18 mouse cellular contexts compared by ENCODE assay signal in genomic region chr7:38191146-38191545, GRCm38 (mm10). TPM values are rescaled to one million over a fixed set of nuclear protein-coding genes. Genes with fewer than 3 reads are reported as not detected.
DNase-seq lines count a peak whose midpoint lies in the region; ATAC-seq lines count a peak whose summit lies in the region.
"Had no signal": no experiment of that assay in that cellular context is flagged by ENCODE, and none has a peak within 500 bp of the region (broad histone marks: within the 10 kb centered on the region; RNA-seq: fewer than 3 reads in every experiment).

No protein-coding gene starts in this region.

- ATAC-seq in embryonic facial prominence, embryonic 12.5 days (ENCODE audit: insufficient number of reproducible peaks, insufficient read depth, low FRiP score, low TSS enrichment) = peak; percentile 49; the same call in 1 of the 2 replicates
- no peak for ATAC-seq in liver, embryonic 12.5 days
- ATAC-seq: forebrain, embryonic 16.5 days; hindbrain, embryonic 16.5 days; inflammation-experienced regulatory T-cells, adult 6 months had no signal

- WGBS in embryonic facial prominence, embryonic 12.5 days = 58% methylated on average over 8 of the region's 8 CpGs
- 61% methylated on average over 8 of the region's 8 CpGs for WGBS in embryonic facial prominence, embryonic 10.5 days
- WGBS in liver, embryonic 12.5 days (ENCODE audit: insufficient replicate concordance) = 75% methylated on average over 8 of the region's 8 CpGs
- WGBS in limb, embryonic 10.5 days = 65% methylated on average over 8 of the region's 8 CpGs

- no peaks in the 10 kb centered on the region for H3K4me1 ChIP-seq in embryonic facial prominence, embryonic 12.5 days
- H3K4me1 ChIP-seq in embryonic facial prominence, embryonic 10.5 days = no peaks in the 10 kb centered on the region
- H3K4me1 ChIP-seq in liver, embryonic 12.5 days = peaks cover 19% of the 10 kb centered on the region
- peaks cover 12% of the 10 kb centered on the region for H3K4me1 ChIP-seq in limb, embryonic 10.5 days
- H3K4me1 ChIP-seq: embryonic facial prominence, embryonic 13.5 days; forebrain, embryonic 12.5 days; hindbrain, embryonic 12.5 days had no signal

- no peaks in the 10 kb centered on the region for H3K27me3 ChIP-seq in embryonic facial prominence, embryonic 12.5 days
- no peaks in the 10 kb centered on the region for H3K27me3 ChIP-seq in embryonic facial prominence, embryonic 10.5 days (replicated peaks; ENCODE audit: low read depth, poor library complexity, severe bottlenecking)
- H3K27me3 ChIP-seq in liver, embryonic 12.5 days (replicated peaks) = no peaks in the 10 kb centered on the region
- H3K27me3 ChIP-seq in limb, embryonic 10.5 days (ENCODE audit: low read depth, poor library complexity, severe bottlenecking) = no peaks in the 10 kb centered on the region
- H3K27me3 ChIP-seq: CH12.LX; embryonic facial prominence, embryonic 13.5 days; forebrain, embryonic 12.5 days; hindbrain, embryonic 12.5 days had no signal

- H3K36me3 ChIP-seq in embryonic facial prominence, embryonic 12.5 days = peaks cover 6% of the 10 kb centered on the region; the same call in 1 of the 2 replicates
- peaks cover 26% of the 10 kb centered on the region for H3K36me3 ChIP-seq in embryonic facial prominence, embryonic 10.5 days (replicated peaks)
- peaks cover 16% of the 10 kb centered on the region; the same call in 1 of the 2 replicates for H3K36me3 ChIP-seq in liver, embryonic 12.5 days
- H3K36me3 ChIP-seq in limb, embryonic 10.5 days = peaks cover 8% of the 10 kb centered on the region
- H3K36me3 ChIP-seq: forebrain, embryonic 12.5 days had no signal

- H3K27ac ChIP-seq in embryonic facial prominence, embryonic 12.5 days = no peak overlapping the region
- H3K27ac ChIP-seq in embryonic facial prominence, embryonic 10.5 days (replicated peaks) = no peak overlapping the region
- H3K27ac ChIP-seq in liver, embryonic 12.5 days = no peak overlapping the region
- no peak overlapping the region for H3K27ac ChIP-seq in limb, embryonic 10.5 days
- H3K27ac ChIP-seq: embryonic facial prominence, embryonic 13.5 days; forebrain, embryonic 12.5 days; hindbrain, embryonic 12.5 days had no signal

- no peak overlapping the region for H3K4me3 ChIP-seq in embryonic facial prominence, embryonic 12.5 days
- H3K4me3 ChIP-seq in embryonic facial prominence, embryonic 10.5 days = no peak overlapping the region
- H3K4me3 ChIP-seq in liver, embryonic 12.5 days = no peak overlapping the region
- no peak overlapping the region for H3K4me3 ChIP-seq in limb, embryonic 10.5 days
- H3K4me3 ChIP-seq: embryonic facial prominence, embryonic 13.5 days; forebrain, embryonic 12.5 days; hindbrain, embryonic 12.5 days had no signal

- no peaks in the 10 kb centered on the region for H3K9me3 ChIP-seq in embryonic facial prominence, embryonic 12.5 days
- no peaks in the 10 kb centered on the region for H3K9me3 ChIP-seq in embryonic facial prominence, embryonic 10.5 days
- no peaks in the 10 kb centered on the region for H3K9me3 ChIP-seq in liver, embryonic 12.5 days (replicated peaks)
- no peaks in the 10 kb centered on the region for H3K9me3 ChIP-seq in limb, embryonic 10.5 days (replicated peaks)
- H3K9me3 ChIP-seq: embryonic facial prominence, embryonic 13.5 days; forebrain, embryonic 12.5 days had no signal

- H3K9ac ChIP-seq in embryonic facial prominence, embryonic 12.5 days = no peak overlapping the region
- no peak overlapping the region for H3K9ac ChIP-seq in liver, embryonic 12.5 days
- H3K9ac ChIP-seq: embryonic facial prominence, embryonic 13.5 days; forebrain, embryonic 12.5 days; hindbrain, embryonic 12.5 days had no signal

- no peak overlapping the region for H3K4me2 ChIP-seq in embryonic facial prominence, embryonic 12.5 days (replicated peaks)
- H3K4me2 ChIP-seq in liver, embryonic 12.5 days = no peak overlapping the region
- H3K4me2 ChIP-seq: embryonic facial prominence, embryonic 13.5 days; forebrain, embryonic 12.5 days; hindbrain, embryonic 12.5 days had no signal

- no peak for DNase-seq in embryonic facial prominence, embryonic 10.5 days (ENCODE audit: low spot score)
- DNase-seq in retina, embryonic 14.5 days (ENCODE audit: low spot score) = peak; percentile 29
- no peak for DNase-seq in retina, postnatal 1 day
- peak; percentile 54 for DNase-seq in NIH3T3 (ENCODE audit: low read depth)
- DNase-seq in limb, embryonic 10.5 days (ENCODE audit: low spot score) = no peak
- DNase-seq: cerebellum, adult 18-20 months; gastrocnemius, postnatal 36 days; heart, adult 11 months; heart, postnatal 10 days had no signal

RNA-seq across cellular contexts. Expression of gene 1600014C10Rik, which starts 8.1 kb away (rescaled TPM):
- 16.3 and 17.3 TPM in 2 replicates for polyA plus RNA-seq in embryonic facial prominence, embryonic 12.5 days (2016; fragmentation: Nextera tagmentation; extraction: Ambion mirVana)
- 15.5 and 17.4 TPM in 2 replicates for polyA plus RNA-seq in embryonic facial prominence, embryonic 10.5 days (2016; fragmentation: Nextera tagmentation; extraction: Ambion mirVana)
- polyA plus RNA-seq in liver, embryonic 12.5 days (2016; fragmentation: Nextera tagmentation; extraction: Ambion mirVana) = 7.0 and 7.5 TPM in 2 replicates
- 12.2 and 14.5 TPM in 2 replicates for polyA plus RNA-seq in limb, embryonic 10.5 days (2016; fragmentation: Nextera tagmentation; extraction: Ambion mirVana)

RNA-seq across cellular contexts. Expression of gene Plekhf1, which starts 36.7 kb away (rescaled TPM):
- 2.8 and 3.6 TPM in 2 replicates for polyA plus RNA-seq in embryonic facial prominence, embryonic 12.5 days (2016; fragmentation: Nextera tagmentation; extraction: Ambion mirVana)
- polyA plus RNA-seq in embryonic facial prominence, embryonic 10.5 days (2016; fragmentation: Nextera tagmentation; extraction: Ambion mirVana) = 3.0 and 3.3 TPM in 2 replicates
- polyA plus RNA-seq in liver, embryonic 12.5 days (2016; fragmentation: Nextera tagmentation; extraction: Ambion mirVana) = 0.45 and 0.55 TPM in 2 replicates
- 2.9 and 4.3 TPM in 2 replicates for polyA plus RNA-seq in limb, embryonic 10.5 days (2016; fragmentation: Nextera tagmentation; extraction: Ambion mirVana)

Comparison
In these comparisons a context has a peak if more than half of its experiments do, and no peak if none do; other contexts are left out.
1. DNase-seq: peak in retina, embryonic 14.5 days (single experiment) and NIH3T3 (single experiment); none in embryonic facial prominence, embryonic 10.5 days (single experiment), retina, postnatal 1 day (single experiment) and limb, embryonic 10.5 days (single experiment).